Mouse (Mus musculus) testis, postnatal 14 days (tissue): ENCODE measurements around the gene Sept14.
"Not testable (repeated sequence)": the region's sequence is repeated elsewhere in the genome, so short reads cannot be mapped to it uniquely, and the experiment has no call there.

Experiments used
- DNase-seq: peaks from one replicate; pipeline ENCODE4 v3.0.0; 2021; ENCODE audit warnings: low spot score

Sept14 gene

DNA sequence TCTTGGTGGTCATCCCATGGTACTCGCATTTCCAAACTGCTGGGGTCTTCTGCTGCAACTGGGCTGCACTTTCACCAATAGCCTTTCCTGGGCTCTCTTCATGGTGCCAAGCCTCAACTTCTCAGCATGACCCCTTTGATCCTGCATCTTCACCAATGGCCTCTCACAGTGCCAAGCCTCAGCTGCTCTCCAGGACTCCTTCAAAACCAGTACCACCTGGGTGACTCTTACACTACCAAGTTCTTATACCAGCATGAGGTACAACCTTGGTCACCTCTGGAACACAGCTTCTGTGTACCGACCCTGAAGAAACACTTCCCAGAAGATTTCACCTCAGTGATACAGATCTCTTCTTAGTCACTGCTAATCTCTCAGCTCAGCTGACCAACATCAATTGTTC is at the start of gene Sept14:
Gene Sept14, minus strand, starts transcription at position 101 of the 400 bp plus-strand sequence.
- no peak for DNase-seq

GRCm38 (mm10) chr5:129756886-129757285 is 48.6 kb upstream of the Sept14 start:
- peak; percentile 17 for DNase-seq

DNA sequence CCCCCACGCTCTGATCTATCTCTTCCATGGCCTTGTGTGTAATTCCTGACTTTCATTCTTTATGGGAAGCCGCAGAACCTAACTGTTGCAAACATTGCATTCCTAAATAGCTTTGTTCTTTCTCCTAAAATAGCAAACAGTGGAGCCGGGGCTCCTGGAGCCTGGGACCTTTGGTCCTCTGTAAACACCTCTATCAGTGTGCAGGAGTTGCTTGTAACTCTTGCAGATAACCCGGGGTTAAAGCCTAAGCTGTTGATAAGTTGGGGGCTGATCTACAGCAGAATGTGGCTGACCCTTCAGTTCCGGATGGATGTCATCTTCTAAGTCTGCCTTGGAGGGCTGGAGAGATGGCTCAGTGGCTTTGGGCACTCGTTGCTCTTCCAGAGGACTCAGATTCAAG is 35.7 kb upstream of the Sept14 start:
- peak; percentile 24 for DNase-seq

GRCm38 (mm10) chr5:129742903-129743488 is 34.7 kb upstream of the Sept14 start:
- no peak for DNase-seq

GRCm38 (mm10) chr5:129740976-129741375 is 32.7 kb upstream of the Sept14 start:
- no peak for DNase-seq

- no peak for DNase-seq
These were observed 22.7 kb upstream of the Sept14 start for GRCm38 (mm10) chr5:129731021-129731420.

DNA sequence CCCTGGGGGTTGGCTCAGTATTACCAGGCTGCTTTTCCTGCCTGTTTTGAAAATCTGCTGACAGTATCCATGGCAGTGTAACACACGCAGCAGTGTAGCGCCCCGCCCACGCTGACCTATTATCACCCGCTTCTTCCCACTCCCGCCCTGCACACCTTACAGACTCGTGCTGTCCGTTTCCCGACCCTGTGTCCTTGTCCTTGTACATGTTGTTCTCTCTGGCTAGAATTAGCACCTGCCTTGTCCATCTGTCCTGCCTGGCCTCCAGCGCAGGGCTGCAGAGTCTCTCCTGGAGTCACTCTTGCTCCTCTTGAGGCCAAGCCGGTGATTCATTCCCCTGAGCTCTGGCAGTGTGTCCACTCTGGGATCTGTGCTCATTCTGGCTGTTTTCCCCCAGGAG is 22.0 kb upstream of the Sept14 start:
- DNase-seq = peak; percentile 41

DNA sequence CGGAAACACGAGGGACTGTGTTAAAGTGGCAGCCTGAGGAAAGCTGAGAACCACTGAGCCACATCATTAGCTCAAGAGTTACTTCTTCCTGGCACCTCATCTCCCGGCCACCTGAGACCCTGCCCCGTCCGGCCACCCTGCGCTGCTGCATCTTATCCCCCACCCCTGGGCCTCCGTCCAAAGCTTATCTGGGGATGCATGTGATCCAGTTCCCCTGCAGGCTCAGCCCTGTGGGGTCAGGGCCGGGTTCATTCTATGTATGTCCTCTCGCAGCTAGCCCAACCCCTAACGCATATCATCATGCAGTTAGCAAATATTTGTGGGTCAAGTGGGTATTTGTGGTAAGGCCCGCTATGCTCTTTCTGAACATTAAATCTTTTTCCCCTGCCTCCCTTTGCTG is 21.0 kb upstream of the Sept14 start:
- DNase-seq = no peak

DNA sequence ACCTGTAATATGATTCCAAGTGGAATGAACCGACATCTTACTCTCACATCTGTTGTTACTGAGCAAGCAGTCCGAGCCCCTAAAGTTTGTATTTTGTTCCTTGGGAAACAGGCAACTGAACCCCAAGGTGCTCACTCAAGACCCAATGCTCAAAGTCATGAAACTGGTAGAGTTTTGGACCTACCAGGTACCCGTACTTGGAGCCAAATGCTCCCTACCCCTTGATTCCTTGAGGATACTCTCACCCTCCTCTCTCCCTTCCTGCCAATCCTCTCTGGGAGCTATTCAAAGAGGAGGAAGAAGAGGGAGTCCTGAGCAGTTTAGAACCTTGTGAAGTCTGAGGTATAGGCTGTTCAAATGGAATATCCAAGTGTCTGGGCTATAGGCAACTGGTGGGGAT is 18.5 kb upstream of the Sept14 start:
- no peak for DNase-seq

- DNase-seq = no peak
These were observed 17.6 kb upstream of the Sept14 start for GRCm38 (mm10) chr5:129725774-129726392.

- DNase-seq = peak; percentile 92
These were observed 16.8 kb upstream of the Sept14 start, which contains the start of gene Nipsnap2 for GRCm38 (mm10) chr5:129724834-129725773. Gene Nipsnap2, plus strand, starts transcription at chr5:129725063.

GRCm38 (mm10) chr5:129724268-129724667 is 16.0 kb upstream of the Sept14 start:
- no peak for DNase-seq

DNA sequence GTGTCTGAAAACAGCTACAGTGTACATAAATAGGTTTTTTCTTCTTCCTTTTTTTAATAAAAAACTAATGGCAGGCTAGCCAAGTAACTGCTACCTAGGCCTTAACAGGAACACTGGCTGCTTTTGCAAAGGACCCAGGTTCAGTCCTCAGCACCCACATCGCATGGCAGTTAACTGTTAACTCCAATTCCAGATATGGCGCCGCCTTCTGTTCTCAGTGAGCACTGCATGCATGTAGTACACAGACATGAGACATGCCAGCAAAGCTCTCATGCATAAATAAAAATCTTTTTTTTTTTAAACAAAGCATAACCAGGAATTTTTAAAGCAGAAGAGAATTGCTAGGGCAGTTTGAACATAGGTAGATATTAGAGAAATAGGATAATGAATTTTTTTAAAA is 11.9 kb upstream of the Sept14 start:
- DNase-seq = no peak

- DNase-seq = no peak
These were observed 8.7 kb upstream of the Sept14 start for GRCm38 (mm10) chr5:129717016-129717415.

- peak; percentile 94 for DNase-seq
These were observed 7.1 kb upstream of the Sept14 start, which contains the start of gene Mrps17 for GRCm38 (mm10) chr5:129715326-129715861. Gene Mrps17, plus strand, starts transcription at chr5:129715497.

DNA sequence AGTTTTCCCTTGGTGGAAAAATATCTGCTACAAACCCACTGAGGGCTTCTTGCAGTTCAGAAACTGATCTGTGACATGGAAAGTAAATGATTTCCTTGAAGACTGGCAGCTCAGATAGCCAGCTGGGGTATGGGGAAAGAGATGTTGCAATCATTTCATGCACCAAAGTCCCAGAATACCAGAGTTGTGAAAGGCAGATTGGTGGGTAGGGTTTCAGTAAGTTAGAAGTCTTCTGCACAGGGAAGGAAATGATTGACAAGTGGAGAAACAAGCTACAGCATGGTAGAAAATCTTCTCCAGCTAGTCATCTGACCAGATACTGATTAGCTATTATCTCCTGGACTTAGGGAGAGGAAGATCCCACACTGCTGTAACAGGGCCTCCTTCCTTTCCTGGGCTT is 4.9 kb downstream of the Sept14 start:
- DNase-seq = no peak

- DNase-seq = no peak
These were observed 6.6 kb downstream of the Sept14 start for GRCm38 (mm10) chr5:129701706-129702105.

- no peak for DNase-seq
These were observed 7.8 kb downstream of the Sept14 start for GRCm38 (mm10) chr5:129700506-129700905.

DNA sequence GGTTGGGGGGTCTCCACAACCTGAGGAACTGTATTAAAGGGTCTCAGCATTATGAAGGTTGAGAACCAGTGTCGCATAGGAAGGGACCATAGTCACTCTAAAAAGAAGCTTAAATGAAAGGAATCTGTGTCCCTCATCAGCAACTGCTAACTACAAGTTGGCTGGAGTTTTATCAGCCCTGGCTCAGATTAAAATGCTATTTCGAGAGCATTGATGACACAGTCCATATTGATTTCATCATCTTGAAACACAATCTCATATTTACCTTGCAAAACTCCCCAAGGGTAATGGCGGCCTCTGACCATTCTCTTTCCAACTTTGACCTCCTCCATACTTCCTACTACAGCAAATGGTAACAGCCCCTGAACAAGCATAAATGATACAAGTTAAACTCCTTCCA is 17.8 kb downstream of the Sept14 start:
- no peak for DNase-seq

GRCm38 (mm10) chr5:129687621-129688020 is 20.7 kb downstream of the Sept14 start:
- peak; percentile 75 for DNase-seq

GRCm38 (mm10) chr5:129685141-129685540 is 23.2 kb downstream of the Sept14 start:
- not testable (repeated sequence) for DNase-seq

GRCm38 (mm10) chr5:129670036-129670458 is 38.3 kb downstream of the Sept14 start, which contains the start of gene Zfp11:
Gene Zfp11, minus strand, starts transcription at chr5:129670099.
- peak; percentile 84 for DNase-seq
